Mouse (Mus musculus) stomach, postnatal 0 days (tissue): ENCODE data around the gene Fam104a.

Experiments used
- CTCF ChIP-seq: IDR thresholded peaks from 2 replicates; pipeline ENCODE4 v1.5.1; 2016; ENCODE audit warnings: antibody characterized with exemption, low read depth, mild to moderate bottlenecking, moderate library complexity
- EP300 ChIP-seq: optimal IDR thresholded peaks from 2 replicates; pipeline ENCODE3; 2016; ENCODE audit warnings: antibody characterized with exemption

DNA sequence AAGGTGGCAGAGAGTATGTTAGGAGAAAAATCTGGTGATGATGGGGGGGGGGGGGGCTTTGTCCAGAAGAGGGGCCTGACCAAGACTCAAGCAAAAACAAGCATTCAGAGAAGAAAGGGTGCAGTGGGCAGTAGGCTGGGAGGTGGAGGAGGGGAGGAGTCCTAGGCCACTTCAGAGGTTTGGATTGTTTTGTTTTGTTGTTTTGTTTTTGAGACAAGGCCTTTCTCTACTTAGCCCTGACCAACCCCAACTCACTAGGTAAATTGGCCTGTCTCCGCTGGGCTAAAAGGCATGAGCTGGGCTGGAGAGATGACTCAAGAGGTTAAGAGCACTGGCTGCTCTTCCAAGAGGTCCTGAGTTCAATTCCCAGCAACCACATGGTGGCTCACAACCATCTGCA is 27.1 kb upstream of the Fam104a start:
- TF ChIP-seq CTCF (no peak), EP300 (no peak)
